Mouse (Mus musculus) ES-Bruce4 (cell line): ENCODE measurements around the gene Cux1.

Experiments used
- CTCF ChIP-seq: IDR thresholded peaks from one replicate; pipeline ENCODE4 v1.8.1; 2011; ENCODE audit warnings: low read depth, low read length
- EP300 ChIP-seq: IDR thresholded peaks from 2 replicates; pipeline ENCODE4 v1.6.1; 2011; ENCODE audit warnings: low read depth, low read length; ENCODE audit not compliant: insufficient read depth
- POLR2A ChIP-seq: IDR thresholded peaks from one replicate; pipeline ENCODE4 v1.8.1; 2011; ENCODE audit warnings: low read length; ENCODE audit not compliant: insufficient read depth

- TF ChIP-seq POLR2A (no peak), EP300 (no peak), CTCF (no peak)
Observed at GRCm38 (mm10) chr5:136269937-136270336, 297.4 kb downstream of the Cux1 start.
